Mouse (Mus musculus) left cerebral cortex, postnatal 25 days (tissue): ENCODE measurements around the gene Gm867. TPM values are rescaled to one million over a fixed set of nuclear protein-coding genes. Genes with fewer than 3 reads are reported as not detected.

ENCODE experiments used
- DNase-seq, 2 experiments: peaks; one replicate each; pipeline ENCODE4 v3.0.0; 2022; ENCODE audit warnings: low spot score in 2 of 2, mixed read lengths in 1 of 2
- intact Hi-C: fragments of 180-260 bp; cut with DNase I; formaldehyde crosslinking; loops from one replicate; pipeline ENCODE4 v1.15.1; 2025
- total RNA-seq, 2 experiments: library from RNA; stranded (reverse); gene quantifications; 2 replicates each; pipeline ENCODE4 v1.2.3; 2021

The Gm867 gene
- total RNA-seq, 2 experiments from 2014 or later = not detected

GRCm38 (mm10) chr10:75906882-75907281 lies 33.6 kb downstream of the Gm867 start:
- intact Hi-C loops = no loop called here

GRCm38 (mm10) chr10:75904391-75904790 lies 36.1 kb downstream of the Gm867 start:
- intact Hi-C loops = no loop called here

More at GRCm38 (mm10) chr10:75906882-75907281, 33.6 kb downstream of the Gm867 start:
- DNase-seq = no peak

GRCm38 (mm10) chr10:75898846-75899245 lies 41.6 kb downstream of the Gm867 start:
- DNase-seq = peak in 1 of 2 experiments; percentile 35

More at GRCm38 (mm10) chr10:75904391-75904790, 36.1 kb downstream of the Gm867 start:
- no peak for DNase-seq

GRCm38 (mm10) chr10:75898039-75898564 lies 42.4 kb downstream of the Gm867 start:
- intact Hi-C loops = loop anchor here (2.0 kb wide), 1 partner anchor 23 kb away; the partner anchor contains the start of gene Smarcb1
- DNase-seq = no peak

More at GRCm38 (mm10) chr10:75898846-75899245, 41.6 kb downstream of the Gm867 start:
- intact Hi-C loops = loop anchor here (2.0 kb wide), 1 partner anchor 22 kb away; the partner anchor contains the start of gene Smarcb1

GRCm38 (mm10) chr10:75897373-75897772 lies 43.1 kb downstream of the Gm867 start:
- intact Hi-C loops = loop anchor here (1.0 kb wide), 1 partner anchor 54 kb away; no protein-coding TSS in a partner anchor

GRCm38 (mm10) chr10:75896208-75896607 lies 44.3 kb downstream of the Gm867 start:
- peak in 1 of 2 experiments; percentile 92 for DNase-seq
- intact Hi-C loops = no loop called here

More at GRCm38 (mm10) chr10:75897373-75897772, 43.1 kb downstream of the Gm867 start:
- peak; percentile 60 to 66 for DNase-seq

- intact Hi-C loops = no loop called here
- no peak for DNase-seq
Observed at GRCm38 (mm10) chr10:75895730-75896129, 44.7 kb downstream of the Gm867 start.

GRCm38 (mm10) chr10:75894601-75895000 lies 45.9 kb downstream of the Gm867 start:
- intact Hi-C loops = no loop called here
- no peak for DNase-seq

- intact Hi-C loops = no loop called here
- DNase-seq = peak; percentile 95 to 99
Observed at GRCm38 (mm10) chr10:75893089-75893750, 47.3 kb downstream of the Gm867 start, which contains the start of gene Derl3. TSS of gene Derl3 (plus strand) at chr10:75893413.

- intact Hi-C loops = no loop called here
- no peak for DNase-seq
Observed at GRCm38 (mm10) chr10:75889406-75890153, 50.9 kb downstream of the Gm867 start.

Other genes with a start within 250 kb of the Gm867 start
- 10 to 100 TPM; 69.4 to 69.7 TPM for gene Cabin1, start 176.3 kb downstream of the Gm867 start, total RNA-seq
- gene Ddt, start 167.3 kb downstream of the Gm867 start, total RNA-seq = 10 to 100 TPM; 36.1 to 43.6 TPM
- gene Gm20441, start 159.7 kb downstream of the Gm867 start, total RNA-seq = not detected
- 1 to 10 TPM; 1.1 to 1.4 TPM for gene Gstt3, start 159.3 kb downstream of the Gm867 start, total RNA-seq
- gene Gstt1, start 142.1 kb downstream of the Gm867 start, total RNA-seq = 1 to 10 TPM; 6.2 to 7.0 TPM
- gene Gstt4, start 118.1 kb downstream of the Gm867 start, total RNA-seq = not detected
- 1 to 10 TPM; 4.0 to 5.5 TPM for gene Gstt2, start 103.2 kb downstream of the Gm867 start, total RNA-seq
- 100 to 1,000 TPM; 522 to 530 TPM for gene Mif, start 80.4 kb downstream of the Gm867 start, total RNA-seq
- gene Derl3, start 47.3 kb downstream of the Gm867 start, total RNA-seq = 1 to 10 TPM; 2.8 to 3.4 TPM
- gene Smarcb1, start 19.1 kb downstream of the Gm867 start, total RNA-seq = 10 to 100 TPM; 75.2 to 81.8 TPM
- 100 to 1,000 TPM; 372 to 390 TPM for gene Chchd10, start 7.5 kb downstream of the Gm867 start, total RNA-seq
- 1 to 10 TPM; 1.1 to 1.7 TPM for gene Mmp11, start 4.2 kb downstream of the Gm867 start, total RNA-seq
- gene Vpreb3, start 2.4 kb upstream of the Gm867 start, total RNA-seq = not detected
- gene Gm5134, start 13.8 kb upstream of the Gm867 start, total RNA-seq = not detected
- 10 to 100 TPM; 13.3 to 16.9 TPM for gene Zfp280b, start 92.0 kb upstream of the Gm867 start, total RNA-seq
- not detected for gene Slc5a4b, start 170.3 kb upstream of the Gm867 start, total RNA-seq
- gene Slc5a4a, start 206.8 kb upstream of the Gm867 start, total RNA-seq = not detected